Mouse (Mus musculus) right cerebral cortex, postnatal 10 days (tissue): ENCODE measurements at regions not wholly inside any gene's neighbourhood (a gene's known extent, or its start where the extent isn't known, plus 50 kb on each side); places are given as distances from the start of the nearest gene placed in this dataset.
A peak's percentile ranks its signal among the peaks of the same experiment; 100 is the strongest.

Source experiments
- DNase-seq, 2 experiments: peaks; one replicate each; pipeline ENCODE4 v3.0.0; 2021; ENCODE audit warnings: low spot score in 2 of 2

DNA sequence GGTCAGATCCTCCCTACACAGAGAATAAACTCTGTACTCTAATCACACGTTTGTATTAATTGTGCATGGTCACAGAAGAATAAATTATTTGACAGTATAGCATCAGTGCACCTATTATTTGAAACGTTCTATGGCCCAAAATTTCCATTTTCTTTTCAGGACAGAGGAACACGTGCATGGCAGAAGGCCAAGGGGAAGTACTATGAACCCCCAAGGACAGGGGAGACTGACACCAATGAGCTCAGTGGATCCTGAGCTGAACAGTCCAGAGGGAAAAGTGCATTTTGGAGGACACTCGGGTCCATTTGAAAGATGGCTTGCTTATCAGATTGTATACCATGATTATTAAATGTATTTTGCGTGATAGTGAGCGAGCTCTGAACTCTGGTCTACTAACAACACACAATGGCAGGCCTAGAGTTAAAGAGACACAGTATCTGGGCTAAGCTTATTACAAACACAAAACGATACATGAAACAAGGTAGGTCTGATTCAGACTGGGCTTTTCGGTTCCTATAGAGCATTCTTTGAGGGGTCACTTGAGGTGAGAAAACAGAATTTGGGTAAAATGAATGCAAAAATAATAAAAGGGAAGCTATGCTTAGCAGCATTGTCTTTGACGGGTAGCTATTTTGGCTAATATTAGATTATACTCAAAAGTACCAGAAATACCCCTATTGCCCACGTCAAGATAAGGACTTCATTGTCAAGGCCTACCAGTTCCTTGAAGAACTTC is 1431.7 kb downstream of the Slc22a22 start:
- DNase-seq = no peak

DNA sequence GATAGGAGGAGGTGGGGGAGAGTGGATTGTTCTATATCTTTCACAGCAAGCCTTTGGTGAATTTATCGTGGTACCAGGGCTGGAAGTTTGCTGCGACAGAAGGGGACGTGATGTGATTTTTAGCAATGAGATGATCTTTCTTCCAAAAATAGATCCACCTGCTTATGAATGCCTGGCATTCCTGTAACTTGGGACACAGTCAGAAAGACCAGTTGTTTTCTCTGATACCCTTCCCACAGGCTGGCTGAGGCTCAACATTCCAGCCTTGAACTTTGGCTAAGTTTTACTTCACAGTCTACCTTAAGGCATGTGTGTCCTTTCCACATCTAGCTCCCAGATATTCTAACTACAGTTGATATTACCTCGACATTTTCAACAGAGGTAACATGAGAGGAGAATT is 1434.1 kb downstream of the Slc22a22 start:
- no peak for DNase-seq

DNA sequence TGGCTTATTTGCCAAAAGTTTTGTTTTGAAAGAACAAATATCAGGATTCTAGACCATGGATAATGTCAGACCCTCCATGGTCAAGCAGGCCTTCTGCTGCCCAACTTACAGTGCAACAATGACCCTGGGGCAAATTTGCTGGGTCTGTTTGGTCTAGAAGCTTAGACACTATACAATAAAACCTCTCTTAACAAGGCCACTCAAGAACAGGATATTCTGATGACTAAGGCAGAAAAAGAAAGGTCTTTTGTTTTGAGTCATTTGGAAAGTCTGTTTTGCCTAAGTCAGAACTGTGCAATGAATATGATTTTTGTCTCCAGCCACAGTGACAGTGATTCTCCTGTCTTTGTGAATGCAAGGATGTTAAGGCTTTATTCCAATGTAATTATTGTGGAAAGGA is 1435.0 kb downstream of the Slc22a22 start:
- DNase-seq = no peak

DNA sequence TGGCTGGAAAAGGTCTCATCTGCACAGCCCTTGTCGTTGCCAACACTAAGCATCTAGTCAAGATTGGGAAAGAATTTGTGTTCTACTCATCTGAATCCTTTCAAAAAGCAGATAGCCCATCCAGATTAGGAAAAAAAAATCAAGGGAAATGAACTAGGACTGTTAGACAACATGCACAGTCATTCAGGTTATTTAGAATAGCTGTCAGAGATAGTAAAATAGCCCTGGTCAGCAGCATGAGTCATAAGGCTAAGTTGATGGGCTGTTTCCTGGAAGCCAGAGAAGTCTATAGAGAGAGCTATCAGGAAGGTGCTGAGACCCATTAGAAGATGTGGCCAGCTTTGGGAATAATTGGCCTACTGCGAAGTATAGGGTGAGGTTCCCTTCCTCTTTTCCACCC is 1447.4 kb downstream of the Slc22a22 start:
- DNase-seq = no peak

DNA sequence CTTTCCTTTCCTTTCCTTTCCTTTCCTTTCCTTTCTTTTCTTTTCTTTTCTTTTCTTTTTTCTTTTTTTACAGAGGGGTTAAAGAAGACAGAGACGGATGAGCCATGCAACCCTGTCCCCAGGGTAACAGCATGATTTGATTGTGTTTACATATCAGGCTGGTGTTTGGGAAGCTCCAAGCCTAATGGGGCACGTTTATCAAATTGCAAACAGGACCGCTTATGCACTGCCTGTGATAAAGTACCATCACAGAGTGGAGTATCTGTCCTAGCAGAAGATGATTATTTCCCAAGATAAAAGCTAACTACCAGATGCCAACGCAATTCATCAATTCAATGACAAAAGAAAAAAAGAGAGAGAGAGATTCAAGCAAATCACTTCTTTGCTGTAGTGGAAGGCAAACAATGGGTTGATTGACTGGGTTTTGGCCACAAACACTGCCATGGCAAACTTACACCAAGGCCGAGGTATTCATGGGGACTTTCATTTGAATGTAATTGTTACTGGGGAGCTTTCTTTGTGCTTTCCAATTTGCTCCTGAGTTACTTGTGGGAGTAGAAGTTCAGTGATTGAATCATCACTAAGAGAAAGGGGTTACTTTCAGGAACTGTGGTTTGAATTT is 1450.1 kb downstream of the Slc22a22 start:
- peak in 1 of 2 experiments; percentile 22 for DNase-seq

DNA sequence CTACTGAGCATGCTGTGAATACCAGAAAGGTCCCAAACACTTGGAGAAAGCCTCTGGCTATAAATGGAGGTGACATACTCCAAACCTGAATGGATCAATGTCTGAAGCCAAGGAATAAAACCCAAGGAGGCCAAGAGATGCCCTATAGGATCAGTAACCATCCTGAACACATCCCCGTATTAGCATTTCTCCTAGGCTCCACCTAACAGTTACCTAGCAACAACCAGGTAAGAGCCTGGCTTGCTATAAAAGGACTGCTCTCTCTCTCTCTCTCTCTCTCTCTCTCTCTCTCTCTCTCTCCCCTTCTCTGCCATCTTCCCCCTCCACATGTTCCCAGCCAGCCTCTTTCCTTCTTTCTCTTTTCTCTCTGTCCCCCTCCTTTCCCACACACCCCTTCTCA is 1452.7 kb downstream of the Slc22a22 start:
- DNase-seq = no peak

DNA sequence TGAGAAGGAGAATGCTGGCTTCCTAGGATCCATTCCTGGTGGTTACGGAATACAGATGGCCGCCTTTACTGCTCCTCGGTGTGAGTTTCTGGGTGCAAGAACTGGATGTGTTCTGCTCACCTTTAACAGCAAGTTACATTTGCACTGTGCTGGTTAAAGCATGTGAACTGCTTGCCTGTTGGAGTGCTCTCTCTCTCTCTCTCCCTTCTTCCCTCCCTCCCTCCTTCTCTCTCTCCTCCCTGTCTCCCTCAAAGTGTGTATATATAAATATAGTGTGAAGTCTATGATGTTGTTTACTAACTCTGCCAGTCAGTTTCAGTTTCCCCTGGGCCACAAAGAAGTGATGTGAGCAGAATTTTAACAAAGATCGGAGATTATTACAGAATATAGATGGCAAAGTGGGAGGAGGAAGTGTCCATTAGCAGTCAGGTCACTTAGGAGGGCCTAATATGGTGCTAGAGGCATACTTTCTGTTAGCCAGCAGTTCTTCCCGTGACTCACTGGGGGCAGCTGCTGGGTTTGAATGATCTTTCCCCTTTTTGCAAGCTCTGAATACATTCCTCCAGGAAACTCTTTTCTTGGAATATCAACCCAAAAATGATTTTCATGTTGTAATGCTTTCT is 1453.5 kb downstream of the Slc22a22 start:
- peak in 1 of 2 experiments; percentile 21 for DNase-seq

DNA sequence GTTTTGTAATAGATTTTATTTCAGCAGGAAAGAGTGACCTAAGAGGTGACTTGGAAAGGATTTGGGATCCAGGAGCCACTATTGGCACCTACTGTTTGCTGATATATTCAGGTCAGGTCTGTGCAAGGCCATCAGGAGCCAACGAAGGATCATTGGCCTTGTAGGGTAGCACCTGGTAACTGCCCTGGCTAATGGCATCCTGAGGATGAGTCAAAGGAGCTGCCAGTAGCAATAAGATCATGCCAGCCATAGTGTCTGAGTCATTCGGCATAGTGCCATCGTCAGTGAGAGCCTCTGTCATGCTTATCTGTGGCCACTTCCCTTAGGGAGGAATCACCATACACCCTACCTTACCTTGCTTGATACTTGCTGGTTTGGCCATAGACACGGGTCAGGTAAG is 1455.1 kb downstream of the Slc22a22 start:
- no peak for DNase-seq

DNA sequence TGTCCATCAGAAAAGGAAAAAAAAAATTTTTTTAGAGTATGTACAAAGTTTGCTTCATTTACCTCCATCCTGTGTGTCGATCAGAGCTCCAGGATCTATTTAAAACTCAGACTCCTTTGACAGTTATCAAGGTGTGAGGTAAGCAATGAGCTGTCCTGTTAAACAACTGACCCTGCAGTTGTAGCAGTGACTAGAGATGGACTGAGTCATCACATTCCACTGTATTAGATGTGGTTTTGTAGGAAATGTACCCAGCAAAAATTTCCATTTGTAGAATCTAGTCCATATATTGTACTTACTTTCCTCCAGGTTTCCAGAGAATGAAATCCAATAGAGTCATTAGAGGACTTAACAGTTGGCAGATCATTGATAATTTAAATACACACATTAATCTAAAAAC is 1459.3 kb downstream of the Slc22a22 start:
- no peak for DNase-seq

DNA sequence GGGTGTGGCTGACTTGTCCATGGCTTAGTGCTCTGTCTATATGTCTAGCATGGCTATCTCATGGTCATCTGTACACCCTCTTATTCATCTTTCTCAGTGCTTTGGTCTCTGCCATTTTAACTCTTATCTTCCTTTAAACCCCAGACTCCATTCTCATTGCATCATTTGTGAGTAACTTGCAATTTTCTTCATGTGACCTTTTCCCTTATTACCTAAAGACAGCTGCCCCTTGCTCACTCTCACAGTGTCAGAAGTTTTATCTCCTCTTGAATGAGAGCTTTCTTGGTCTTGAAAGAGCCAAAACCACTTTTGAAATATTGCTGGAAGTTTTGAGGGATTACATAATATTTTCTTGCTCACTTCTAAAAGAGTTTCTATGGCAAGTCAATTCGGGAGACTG is 1459.9 kb downstream of the Slc22a22 start:
- no peak for DNase-seq

DNA sequence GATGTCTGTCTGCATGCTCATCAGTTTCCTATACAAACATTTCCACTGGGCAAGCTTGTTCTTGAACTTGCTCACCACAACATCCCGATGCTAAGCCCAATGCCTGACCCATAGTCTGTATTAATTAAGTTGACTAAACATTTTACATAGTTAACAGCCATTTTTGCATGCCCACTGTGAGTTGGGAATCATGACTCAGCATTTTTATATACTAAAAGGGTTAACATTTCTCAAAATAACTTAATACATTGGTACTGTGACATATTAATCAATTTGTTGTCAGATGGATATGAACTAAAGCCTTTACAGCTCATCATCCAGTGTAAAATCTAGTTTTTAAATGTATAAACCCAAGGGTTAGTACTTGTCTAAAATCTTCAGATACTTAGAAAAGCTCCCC is 1461.4 kb downstream of the Slc22a22 start:
- no peak for DNase-seq

DNA sequence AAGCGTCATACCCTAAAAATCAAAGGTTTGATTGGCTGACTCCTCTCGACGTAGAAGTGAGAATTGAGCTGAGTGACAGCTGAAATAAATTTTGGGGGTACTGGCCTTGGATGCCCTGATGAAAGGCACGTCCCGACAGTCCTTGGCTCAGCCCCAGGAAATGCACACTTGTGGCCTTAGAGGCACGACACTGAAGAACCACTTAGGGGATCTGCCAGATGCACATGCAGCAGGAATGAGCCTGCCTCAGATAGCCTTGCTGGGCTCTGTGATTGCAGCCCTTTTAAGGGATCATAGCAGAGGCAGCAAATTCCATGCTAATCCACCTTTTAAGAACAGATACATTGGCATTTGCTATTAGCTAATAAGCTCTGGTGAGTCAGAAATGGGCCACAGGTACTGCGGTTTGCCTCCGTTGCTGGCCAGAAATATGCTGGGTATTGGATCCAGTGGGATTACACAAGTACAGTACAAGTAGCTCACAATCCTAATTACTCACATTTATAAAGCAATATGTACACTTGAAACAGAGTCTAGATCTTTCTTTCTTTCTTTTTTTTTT is 1463.3 kb downstream of the Slc22a22 start:
- no peak for DNase-seq

DNA sequence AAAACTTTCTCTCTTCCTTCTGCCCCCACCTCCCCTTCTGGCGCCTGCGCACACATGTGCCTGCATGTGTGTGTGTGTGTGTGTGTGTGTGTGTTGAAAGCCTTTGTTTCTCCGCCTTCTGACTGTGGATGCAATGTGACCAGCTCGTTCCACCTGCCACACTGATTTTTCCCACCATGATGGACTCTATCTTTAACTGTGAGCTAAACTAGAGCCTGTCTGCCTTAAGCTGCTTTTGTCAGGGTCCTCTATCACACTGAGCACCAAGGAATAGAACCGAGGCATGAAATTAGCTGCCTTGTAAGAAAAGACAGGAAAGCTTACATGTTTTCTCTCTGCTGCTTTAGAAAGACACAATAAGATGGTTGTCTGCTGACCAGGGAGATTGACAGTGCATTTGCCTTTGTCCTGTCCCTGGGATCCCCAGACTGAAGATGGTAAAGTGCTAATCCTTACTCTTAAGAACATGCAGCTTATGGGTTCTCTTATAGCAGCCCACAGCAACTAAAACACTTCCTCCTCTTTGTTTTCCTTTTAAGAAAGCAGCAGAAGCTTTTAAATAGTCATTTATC is 1468.7 kb downstream of the Slc22a22 start:
- no peak for DNase-seq

DNA sequence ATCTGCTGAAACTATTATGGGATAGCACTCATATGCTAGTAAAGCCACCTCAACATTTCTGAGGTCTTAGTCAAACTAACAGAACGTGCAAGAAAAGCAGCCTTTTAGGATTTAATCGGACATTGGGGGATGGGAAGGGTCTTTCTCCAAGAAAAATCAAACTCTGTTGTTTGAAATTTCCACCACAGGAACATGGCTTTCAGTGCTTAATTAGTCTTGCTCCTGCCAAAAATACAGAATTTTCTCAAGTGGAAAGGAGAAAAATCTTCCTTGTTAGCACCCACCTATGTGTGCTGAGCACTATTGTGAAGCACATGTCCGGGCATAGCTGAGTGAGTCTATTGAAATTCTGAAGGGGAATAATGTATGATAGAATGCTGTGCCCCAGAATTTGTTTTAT is 1470.0 kb downstream of the Slc22a22 start:
- DNase-seq = no peak

DNA sequence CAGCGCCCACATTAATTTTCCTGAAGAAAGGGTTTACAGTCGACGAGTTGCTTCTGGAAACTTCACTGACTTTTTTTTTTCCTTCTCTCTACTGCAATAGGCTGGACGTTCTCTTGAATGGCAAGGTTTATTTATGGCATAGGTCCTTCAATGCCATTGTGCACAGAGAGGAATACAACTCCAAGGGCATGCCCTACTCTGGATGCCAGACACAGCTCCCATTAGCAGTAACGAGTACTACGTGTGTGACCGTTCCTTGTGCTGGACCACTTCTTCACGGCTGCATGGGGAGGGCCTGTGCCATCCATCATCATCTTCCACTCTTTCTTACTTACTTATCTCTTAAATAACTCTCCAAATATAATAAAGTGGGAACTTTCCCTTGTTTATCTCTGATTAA is 1472.1 kb downstream of the Slc22a22 start:
- DNase-seq = no peak

DNA sequence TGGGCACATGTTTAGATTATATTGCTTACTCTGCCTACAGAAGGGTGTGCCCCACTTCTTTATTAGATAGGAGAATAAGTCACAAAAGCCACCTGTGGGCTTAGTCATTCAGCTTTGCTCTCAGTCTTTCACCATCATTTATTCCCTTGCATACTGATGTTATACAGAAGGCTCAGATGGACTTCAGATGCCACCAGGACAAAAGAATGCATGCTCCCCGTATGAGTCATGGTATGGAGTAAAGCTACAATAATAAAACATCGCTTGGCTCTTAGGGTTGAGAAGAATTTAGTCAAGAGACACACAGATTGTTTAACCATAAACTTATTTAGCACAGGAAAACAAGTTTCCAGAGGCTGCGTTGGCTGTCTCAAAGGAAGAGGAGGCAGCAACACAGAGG is 1473.5 kb downstream of the Slc22a22 start:
- DNase-seq = no peak

DNA sequence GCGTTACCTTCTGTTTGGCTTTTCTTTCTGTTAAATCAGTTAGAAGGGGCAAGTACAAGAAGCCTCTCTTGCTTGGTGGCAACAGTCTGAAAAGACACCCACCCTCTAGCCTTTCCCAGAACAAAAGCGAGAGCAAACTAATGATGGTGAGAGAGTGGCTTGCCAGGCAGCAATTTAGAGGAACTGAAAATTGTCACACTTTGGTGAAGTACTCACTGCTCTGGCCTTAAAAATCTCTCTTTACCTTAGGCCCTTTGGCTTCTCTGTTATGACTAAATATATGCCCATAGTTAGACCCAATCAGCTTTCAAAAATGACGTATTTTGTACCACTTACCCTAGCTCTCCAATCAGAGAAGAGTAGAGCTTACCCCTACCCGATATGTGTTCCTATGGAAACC is 1477.8 kb downstream of the Slc22a22 start:
- no peak for DNase-seq

DNA sequence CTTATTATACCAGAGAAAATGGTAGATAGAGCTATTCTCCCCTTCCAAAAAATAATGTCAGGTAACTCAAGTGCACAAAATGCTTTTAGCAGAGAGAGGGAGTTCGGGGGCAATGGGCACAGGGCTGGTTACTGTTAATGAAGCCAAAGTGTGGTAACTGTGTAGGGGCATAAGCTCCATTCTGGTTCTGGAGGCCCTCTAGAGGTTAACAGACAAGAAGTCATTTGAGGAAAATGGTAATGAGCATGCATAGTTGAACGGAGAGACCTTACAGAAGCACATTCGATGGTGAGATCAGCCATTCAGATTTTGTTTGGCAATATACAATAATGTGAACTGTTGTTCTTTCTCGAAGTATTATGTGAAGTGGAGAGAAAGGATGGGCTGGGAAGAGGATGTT is 1479.4 kb downstream of the Slc22a22 start:
- no peak for DNase-seq

DNA sequence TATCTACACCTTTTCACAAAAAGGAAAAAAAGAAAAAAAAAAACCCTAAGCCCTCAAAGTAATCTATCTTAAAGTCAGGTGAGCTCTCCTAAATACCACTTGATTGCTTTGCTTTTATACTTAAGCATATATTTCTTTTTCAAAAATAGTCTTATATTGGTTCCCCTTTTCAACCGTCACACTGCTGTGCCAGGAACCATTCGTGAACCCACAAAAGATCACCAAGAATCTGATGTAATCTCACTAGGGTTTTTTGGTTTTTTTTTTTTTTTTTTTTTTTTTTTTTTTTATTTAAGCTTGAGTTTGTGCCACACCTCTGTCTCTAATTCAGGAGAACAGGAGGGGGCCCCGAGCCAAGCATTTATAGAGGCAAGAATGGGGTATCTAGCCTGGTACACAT is 1482.7 kb downstream of the Slc22a22 start:
- no peak for DNase-seq

DNA sequence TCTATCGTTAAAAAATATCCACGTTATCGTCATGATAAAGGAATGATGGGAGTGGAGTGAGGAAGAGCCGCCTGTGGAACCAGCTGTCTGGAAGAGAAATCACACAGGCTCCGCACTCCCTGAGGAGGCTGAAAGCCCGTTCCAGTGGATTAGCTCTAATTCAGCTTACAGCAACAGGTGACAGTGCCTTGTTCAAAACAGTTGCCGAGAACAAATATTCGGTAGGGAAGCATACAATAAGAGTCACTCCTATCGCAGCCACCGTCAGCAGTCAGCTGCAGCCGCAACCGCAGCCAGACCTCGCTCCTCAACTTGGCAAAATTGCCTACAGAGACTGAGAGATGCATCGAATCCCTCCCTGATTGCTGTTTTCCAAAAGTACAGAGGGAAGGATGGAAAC is 1501.6 kb downstream of the Slc22a22 start:
- DNase-seq = no peak

DNA sequence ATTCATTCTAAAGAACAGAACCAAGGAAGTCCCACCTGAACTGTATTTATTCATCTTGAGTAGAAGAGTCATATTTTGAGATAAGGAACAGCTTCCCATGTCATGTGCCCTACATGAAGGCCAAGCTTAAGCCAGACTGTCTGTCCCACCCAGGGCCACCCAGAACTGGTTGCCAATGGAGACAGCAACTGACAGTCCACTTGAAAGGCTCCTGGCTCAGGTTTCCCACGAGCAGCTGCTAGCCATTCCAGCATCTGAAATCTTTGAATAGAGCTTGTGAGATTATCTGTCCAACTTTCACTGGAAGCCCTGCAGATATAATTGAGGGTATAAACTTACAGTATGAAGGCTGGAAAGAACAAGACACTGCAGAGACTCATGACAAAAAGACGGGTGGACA is 1510.6 kb downstream of the Slc22a22 start:
- DNase-seq = peak in 1 of 2 experiments; percentile 22

DNA sequence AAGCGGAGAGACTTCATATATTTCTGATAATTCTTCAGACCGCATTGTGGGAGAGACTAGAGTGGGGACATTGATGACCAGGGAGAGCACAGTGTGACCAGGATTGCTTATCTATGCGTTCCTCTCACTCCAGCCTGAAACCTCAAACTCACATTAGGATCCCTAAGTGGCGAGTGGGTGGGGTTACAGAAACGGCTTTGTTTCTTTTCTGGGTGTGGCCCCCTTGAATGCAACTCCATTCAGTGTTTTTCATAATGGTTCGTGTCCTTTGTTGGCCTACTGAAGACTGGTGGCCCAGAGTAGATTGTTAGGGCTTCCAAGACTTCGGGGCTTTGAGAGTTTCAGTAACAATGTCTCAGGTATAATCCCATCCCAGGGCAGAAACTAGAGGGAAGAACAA is 1512.1 kb downstream of the Slc22a22 start:
- no peak for DNase-seq

DNA sequence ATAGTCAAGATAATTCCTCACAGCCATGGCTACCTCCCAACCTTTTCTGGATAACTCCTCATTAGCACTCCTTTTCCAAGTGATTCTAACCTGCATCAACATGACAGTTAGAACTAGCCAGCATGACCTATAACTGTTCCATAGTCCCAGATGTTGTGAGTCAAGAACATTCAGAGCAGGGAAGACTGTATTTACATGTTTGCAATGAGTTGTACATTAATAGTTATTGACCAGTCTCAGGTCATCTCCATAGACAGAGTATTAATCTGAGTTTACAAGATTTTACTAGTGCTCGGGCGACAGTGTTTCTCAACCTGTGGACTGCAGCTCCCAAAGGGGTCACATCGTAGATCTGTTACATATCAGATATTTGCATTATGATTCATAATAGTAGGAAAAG is 1515.3 kb downstream of the Slc22a22 start:
- no peak for DNase-seq
